Mouse (Mus musculus) megakaryocyte, embryonic 14.5 days (primary cell): ENCODE results near the gene Tacc2.

ENCODE experiments used
- FLI1 ChIP-seq: IDR thresholded peaks from 2 replicates; pipeline ENCODE4 v1.6.1; 2012; ENCODE audit warnings: low read length, inconsistent platforms, mixed read lengths
- GATA1 ChIP-seq: IDR thresholded peaks from 3 replicates; pipeline ENCODE4 v1.6.1; 2012; ENCODE audit warnings: mixed read lengths, low read length, inconsistent platforms, borderline replicate concordance

- TF ChIP-seq GATA1 (no peak), FLI1 (no peak)
Observed at GRCm38 (mm10) chr7:130787537-130787936, 210.3 kb downstream of the Tacc2 start.
